Mouse (Mus musculus): ENCODE data around the gene Cd83. TPM values are rescaled to one million over a fixed set of nuclear protein-coding genes. Genes with fewer than 3 reads are reported as not detected.
A peak's percentile ranks its signal among the peaks of the same experiment; 100 is the strongest.

The Cd83 gene
- polyA plus RNA-seq, 1 experiment from 2014 or later: 8.6 TPM

GRCm38 (mm10) chr13:43828648-43829047 is 44.1 kb downstream of the Cd83 start:
- whole genome bisulfite sequencing: 60% methylated on average over 5 of the region's 5 CpGs
- H3K36me3 ChIP-seq (ENCODE audit: control insufficient read depth, insufficient read depth, low read length): no peaks in the 10 kb centered on the region
- H3K27ac ChIP-seq (replicated peaks; ENCODE audit: low read depth, low read length): no peak overlapping the region
- ATAC-seq (ENCODE audit: insufficient number of reproducible peaks, low FRiP score, low TSS enrichment, low read depth) (no peak), DNase-seq (ENCODE audit: low spot score) (no peak)
- no peak overlapping the region for H3K9ac ChIP-seq (ENCODE audit: low read length)
- H3K4me2 ChIP-seq (ENCODE audit: low read depth, severe bottlenecking): no peak overlapping the region
- H3K9me3 ChIP-seq (ENCODE audit: control insufficient read depth, low read length): no peaks in the 10 kb centered on the region
- 0 out of 2 replicates have a peak, but pooled peaks cover 2% of the 10 kb centered on the region for H3K4me1 ChIP-seq (ENCODE audit: control insufficient read depth, insufficient read depth, low read length)
- no peak overlapping the region for H3K4me3 ChIP-seq (ENCODE audit: low read depth, low read length)
- H3K27me3 ChIP-seq (ENCODE audit: control insufficient read depth, insufficient read depth, low read length): no peaks in the 10 kb centered on the region

DNA sequence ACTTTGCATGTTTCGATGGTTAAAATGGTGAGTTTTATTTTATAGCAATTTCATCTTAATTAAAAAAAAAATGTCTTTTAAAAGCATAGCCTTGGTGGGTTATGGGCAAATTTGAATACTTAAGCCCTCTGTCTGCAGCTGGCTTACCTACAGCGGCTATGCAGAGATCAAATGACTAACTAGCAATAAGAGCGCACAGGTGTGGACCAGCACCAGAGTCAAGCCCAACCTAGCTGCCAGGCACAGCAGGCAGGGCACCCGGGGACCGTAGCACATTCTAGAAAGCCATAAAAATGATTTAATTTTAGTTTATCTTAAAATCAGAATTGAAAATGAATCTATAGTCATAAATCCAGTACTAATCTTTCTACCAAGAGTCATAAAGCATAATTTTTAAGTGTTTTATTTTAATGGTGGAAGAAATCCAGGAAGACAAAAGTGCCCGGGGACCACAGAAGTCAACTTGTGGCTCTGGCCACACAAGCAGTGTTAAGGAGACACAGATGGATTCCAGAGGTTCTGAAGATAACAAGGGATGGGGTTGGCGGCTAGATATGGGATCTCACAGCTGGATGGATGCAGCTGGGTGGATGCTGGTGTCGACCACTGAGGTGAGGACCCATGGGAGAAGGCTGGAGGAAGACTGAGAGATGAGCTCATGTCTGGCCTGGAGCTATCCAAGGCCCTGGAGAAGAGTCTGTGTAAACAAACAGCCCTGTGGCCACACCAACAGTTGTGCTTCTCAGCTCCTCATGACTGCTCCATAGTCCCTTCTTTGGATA is 46.5 kb downstream of the Cd83 start:
- Histone ChIP-seq H3K36me3 (ENCODE audit: control insufficient read depth, insufficient read depth, low read length) (no peaks in the 10 kb centered on the region), H3K27ac (replicated peaks; ENCODE audit: low read depth, low read length) (no peak overlapping the region), H3K4me1 (ENCODE audit: control insufficient read depth, insufficient read depth, low read length) (0 out of 2 replicates have a peak, but pooled peaks cover 2% of the 10 kb centered on the region), H3K4me3 (ENCODE audit: low read depth, low read length) (no peak overlapping the region), H3K9ac (ENCODE audit: low read length) (no peak overlapping the region), H3K27me3 (ENCODE audit: control insufficient read depth, insufficient read depth, low read length) (no peaks in the 10 kb centered on the region), H3K9me3 (ENCODE audit: control insufficient read depth, low read length) (no peaks in the 10 kb centered on the region), H3K4me2 (ENCODE audit: low read depth, severe bottlenecking) (no peak overlapping the region)
- no peak for ATAC-seq (ENCODE audit: insufficient number of reproducible peaks, low FRiP score, low TSS enrichment, low read depth)
- DNase-seq (ENCODE audit: low spot score): no peak
- WGBS: 65% methylated on average over 8 of the region's 8 CpGs

- Histone ChIP-seq H3K4me1 (ENCODE audit: control insufficient read depth, insufficient read depth, low read length) (0 out of 2 replicates have a peak, but pooled peaks cover 2% of the 10 kb centered on the region), H3K36me3 (ENCODE audit: control insufficient read depth, insufficient read depth, low read length) (no peaks in the 10 kb centered on the region), H3K9me3 (ENCODE audit: control insufficient read depth, low read length) (no peaks in the 10 kb centered on the region), H3K4me2 (ENCODE audit: low read depth, severe bottlenecking) (no peak overlapping the region), H3K9ac (ENCODE audit: low read length) (no peak overlapping the region), H3K27ac (replicated peaks; ENCODE audit: low read depth, low read length) (no peak overlapping the region), H3K4me3 (ENCODE audit: low read depth, low read length) (no peak overlapping the region), H3K27me3 (ENCODE audit: control insufficient read depth, insufficient read depth, low read length) (no peaks in the 10 kb centered on the region)
- DNase-seq (ENCODE audit: low spot score) (peak; percentile 29), ATAC-seq (ENCODE audit: insufficient number of reproducible peaks, low FRiP score, low TSS enrichment, low read depth) (no peak)
- 13% methylated on average over 7 of the region's 7 CpGs for WGBS
Measured at GRCm38 (mm10) chr13:43832731-43833130, 48.2 kb downstream of the Cd83 start.

DNA sequence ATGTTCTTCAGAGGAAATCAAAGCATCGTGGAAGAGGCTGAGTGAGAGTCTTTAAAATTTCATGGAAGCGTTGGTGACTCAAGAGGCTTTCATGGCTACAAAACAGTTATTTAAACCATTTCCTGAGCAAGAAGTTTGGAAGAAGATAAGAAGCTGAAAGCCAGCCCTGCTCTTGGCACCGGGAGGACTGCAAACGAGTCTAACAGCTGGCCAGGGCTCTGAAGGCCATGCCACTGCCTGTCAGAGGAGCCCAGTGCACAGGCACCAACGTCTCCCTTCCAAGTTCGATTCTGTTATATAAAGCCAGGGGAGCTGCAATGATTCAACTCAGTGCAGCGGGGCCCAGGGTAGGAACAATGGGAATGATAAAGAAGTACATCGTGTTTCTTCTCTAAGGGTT is 51.8 kb downstream of the Cd83 start:
- ATAC-seq (ENCODE audit: insufficient number of reproducible peaks, low FRiP score, low TSS enrichment, low read depth) (no peak), DNase-seq (ENCODE audit: low spot score) (no peak)
- H3K27ac ChIP-seq (replicated peaks; ENCODE audit: low read depth, low read length): no peak overlapping the region
- H3K9ac ChIP-seq (ENCODE audit: low read length): no peak overlapping the region
- no peaks in the 10 kb centered on the region for H3K36me3 ChIP-seq (ENCODE audit: control insufficient read depth, insufficient read depth, low read length)
- WGBS: 27% methylated on average over 8 of the region's 8 CpGs
- H3K9me3 ChIP-seq (ENCODE audit: control insufficient read depth, low read length): no peaks in the 10 kb centered on the region
- 0 out of 2 replicates have a peak, but pooled peaks cover 2% of the 10 kb centered on the region for H3K4me1 ChIP-seq (ENCODE audit: control insufficient read depth, insufficient read depth, low read length)
- H3K4me3 ChIP-seq (ENCODE audit: low read depth, low read length): no peak overlapping the region
- H3K27me3 ChIP-seq (ENCODE audit: control insufficient read depth, insufficient read depth, low read length): no peaks in the 10 kb centered on the region
- H3K4me2 ChIP-seq (ENCODE audit: low read depth, severe bottlenecking): no peak overlapping the region

- H3K4me1 ChIP-seq (ENCODE audit: control insufficient read depth, insufficient read depth, low read length): 0 out of 2 replicates have a peak, but pooled peaks cover 2% of the 10 kb centered on the region
- no peaks in the 10 kb centered on the region for H3K9me3 ChIP-seq (ENCODE audit: control insufficient read depth, low read length)
- no peaks in the 10 kb centered on the region for H3K27me3 ChIP-seq (ENCODE audit: control insufficient read depth, insufficient read depth, low read length)
- no peak overlapping the region for H3K4me2 ChIP-seq (ENCODE audit: low read depth, severe bottlenecking)
- no peak for DNase-seq (ENCODE audit: low spot score)
- H3K9ac ChIP-seq (ENCODE audit: low read length): no peak overlapping the region
- H3K27ac ChIP-seq (replicated peaks; ENCODE audit: low read depth, low read length): no peak overlapping the region
- ATAC-seq (ENCODE audit: insufficient number of reproducible peaks, low FRiP score, low TSS enrichment, low read depth): no peak
- H3K4me3 ChIP-seq (ENCODE audit: low read depth, low read length): no peak overlapping the region
- no peaks in the 10 kb centered on the region for H3K36me3 ChIP-seq (ENCODE audit: control insufficient read depth, insufficient read depth, low read length)
- 25% methylated on average over 4 of the region's 4 CpGs for WGBS
Measured at GRCm38 (mm10) chr13:43837812-43838211, 53.2 kb downstream of the Cd83 start.

DNA sequence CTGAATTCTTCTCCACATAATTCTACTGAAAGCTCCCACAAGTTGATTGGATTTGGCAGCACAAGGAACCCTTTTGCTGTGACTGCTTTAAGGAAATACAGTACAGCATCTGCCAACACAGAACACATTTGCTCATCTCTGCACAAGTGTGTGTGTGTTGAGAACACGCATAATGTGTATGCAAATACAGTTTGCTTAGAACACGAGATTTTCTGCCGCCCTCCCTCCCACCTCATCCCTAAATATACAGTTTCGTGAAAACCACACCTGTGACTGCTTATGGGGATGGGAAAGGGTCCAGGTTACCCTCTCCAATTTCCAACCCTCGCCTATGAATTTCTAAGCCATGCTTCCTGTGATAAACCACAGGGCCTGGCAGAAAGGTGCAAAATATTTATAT is 60.6 kb downstream of the Cd83 start:
- H3K4me3 ChIP-seq (ENCODE audit: low read depth, low read length): no peak overlapping the region
- H3K9ac ChIP-seq (ENCODE audit: low read length): no peak overlapping the region
- DNase-seq (ENCODE audit: low spot score) (no peak), ATAC-seq (ENCODE audit: insufficient number of reproducible peaks, low FRiP score, low TSS enrichment, low read depth) (no peak)
- no peak overlapping the region for H3K27ac ChIP-seq (replicated peaks; ENCODE audit: low read depth, low read length)
- no peaks in the 10 kb centered on the region; the same call in 1 of the 2 replicates for H3K4me1 ChIP-seq (ENCODE audit: control insufficient read depth, insufficient read depth, low read length)
- no peaks in the 10 kb centered on the region for H3K9me3 ChIP-seq (ENCODE audit: control insufficient read depth, low read length)
- no peaks in the 10 kb centered on the region for H3K27me3 ChIP-seq (ENCODE audit: control insufficient read depth, insufficient read depth, low read length)
- WGBS: 84% methylated on average over 5 of the region's 5 CpGs
- no peak overlapping the region for H3K4me2 ChIP-seq (ENCODE audit: low read depth, severe bottlenecking)
- no peaks in the 10 kb centered on the region for H3K36me3 ChIP-seq (ENCODE audit: control insufficient read depth, insufficient read depth, low read length)

DNA sequence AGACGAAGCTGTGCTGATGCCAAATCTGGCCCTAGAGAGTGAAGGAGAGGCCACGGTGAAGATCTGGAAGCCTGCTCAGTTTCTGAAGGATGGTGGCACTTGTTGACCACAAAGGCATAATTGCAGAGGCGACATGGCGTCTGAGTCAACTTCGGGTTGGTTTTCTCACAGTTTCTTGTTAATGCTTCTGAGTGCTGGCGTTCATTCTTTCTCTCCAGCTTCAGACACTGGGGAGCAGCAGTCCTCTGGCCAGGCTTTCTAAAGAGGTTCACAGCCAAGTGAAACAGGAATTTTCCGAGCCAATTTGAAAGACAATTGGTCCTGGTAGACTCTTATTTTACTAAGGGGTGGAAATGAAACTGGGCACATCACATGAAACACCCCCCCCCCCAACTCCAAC is 62.6 kb downstream of the Cd83 start:
- DNase-seq (ENCODE audit: low spot score): no peak
- Histone ChIP-seq H3K27ac (replicated peaks; ENCODE audit: low read depth, low read length) (no peak overlapping the region), H3K4me1 (ENCODE audit: control insufficient read depth, insufficient read depth, low read length) (no peaks in the 10 kb centered on the region; the same call in 1 of the 2 replicates), H3K9me3 (ENCODE audit: control insufficient read depth, low read length) (no peaks in the 10 kb centered on the region), H3K9ac (ENCODE audit: low read length) (no peak overlapping the region), H3K27me3 (ENCODE audit: control insufficient read depth, insufficient read depth, low read length) (no peaks in the 10 kb centered on the region), H3K4me3 (ENCODE audit: low read depth, low read length) (no peak overlapping the region), H3K36me3 (ENCODE audit: control insufficient read depth, insufficient read depth, low read length) (no peaks in the 10 kb centered on the region), H3K4me2 (ENCODE audit: low read depth, severe bottlenecking) (no peak overlapping the region)
- 84% methylated on average over 7 of the region's 7 CpGs for WGBS
- no peak for ATAC-seq (ENCODE audit: insufficient number of reproducible peaks, low FRiP score, low TSS enrichment, low read depth)

DNA sequence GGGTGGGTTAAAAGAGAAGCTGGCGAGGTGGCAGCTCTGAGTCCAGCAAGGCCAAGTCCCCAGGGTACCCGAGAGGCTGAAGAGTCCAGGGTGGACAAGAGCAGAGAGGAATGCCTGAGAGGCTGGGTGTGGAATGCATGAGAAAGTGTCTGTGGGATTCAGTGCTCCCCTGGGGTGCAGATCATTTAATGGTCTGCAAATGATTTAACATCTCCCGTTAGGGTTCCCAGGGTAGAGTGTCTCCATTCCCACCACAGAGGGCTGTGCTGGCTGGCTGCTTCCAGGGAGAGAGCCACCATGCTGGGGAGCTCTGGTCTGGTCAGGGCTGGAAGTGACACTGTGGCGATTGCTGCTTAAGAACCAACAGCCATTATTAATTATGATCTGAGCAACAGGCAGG is 65.2 kb downstream of the Cd83 start:
- 36% methylated on average over 4 of the region's 4 CpGs for WGBS
- no peak for DNase-seq (ENCODE audit: low spot score)

More for the DNA sequence above, 65.2 kb downstream of the Cd83 start:
- Histone ChIP-seq H3K4me2 (ENCODE audit: low read depth, severe bottlenecking) (no peak overlapping the region), H3K9ac (ENCODE audit: low read length) (no peak overlapping the region), H3K27me3 (ENCODE audit: control insufficient read depth, insufficient read depth, low read length) (no peaks in the 10 kb centered on the region), H3K36me3 (ENCODE audit: control insufficient read depth, insufficient read depth, low read length) (no peaks in the 10 kb centered on the region), H3K9me3 (ENCODE audit: control insufficient read depth, low read length) (no peaks in the 10 kb centered on the region), H3K4me3 (ENCODE audit: low read depth, low read length) (no peak overlapping the region), H3K4me1 (ENCODE audit: control insufficient read depth, insufficient read depth, low read length) (no peaks in the 10 kb centered on the region; the same call in 1 of the 2 replicates), H3K27ac (replicated peaks; ENCODE audit: low read depth, low read length) (no peak overlapping the region)
- no peak for ATAC-seq (ENCODE audit: insufficient number of reproducible peaks, low FRiP score, low TSS enrichment, low read depth)
